Mouse (Mus musculus): ENCODE results near the gene Abca13.
"Not testable (repeated sequence)": the region's sequence is repeated elsewhere in the genome, so short reads cannot be mapped to it uniquely, and the experiment has no call there.

Gene Abca13

GRCm38 (mm10) chr11:9191555-9192131, at the start of gene Abca13:
Abca13 (plus strand) TSS chr11:9191942.
- DNase-seq (ENCODE audit: low read depth, low spot score), result no peak

- no peak for DNase-seq (ENCODE audit: low read depth, low spot score)
Measured at GRCm38 (mm10) chr11:9145113-9145512, 46.6 kb upstream of the Abca13 start.

GRCm38 (mm10) chr11:9146115-9146514, 45.6 kb upstream of the Abca13 start:
- DNase-seq (ENCODE audit: low read depth, low spot score), result no peak

- no peak for DNase-seq (ENCODE audit: low read depth, low spot score)
Measured at GRCm38 (mm10) chr11:9146683-9147082, 45.1 kb upstream of the Abca13 start.

GRCm38 (mm10) chr11:9148206-9148605, 43.5 kb upstream of the Abca13 start:
- peak; percentile 47 for DNase-seq (ENCODE audit: low read depth, low spot score)

GRCm38 (mm10) chr11:9150403-9150802, 41.3 kb upstream of the Abca13 start:
- DNase-seq (ENCODE audit: low read depth, low spot score), result not testable (repeated sequence)

GRCm38 (mm10) chr11:9159953-9160352, 31.8 kb upstream of the Abca13 start:
- DNase-seq (ENCODE audit: low read depth, low spot score), result no peak

GRCm38 (mm10) chr11:9167331-9167730, 24.4 kb upstream of the Abca13 start:
- DNase-seq (ENCODE audit: low read depth, low spot score), result no peak

- DNase-seq (ENCODE audit: low read depth, low spot score), result no peak
Measured at GRCm38 (mm10) chr11:9181477-9181876, 10.3 kb upstream of the Abca13 start.

- DNase-seq (ENCODE audit: low read depth, low spot score), result not testable (repeated sequence)
Measured at GRCm38 (mm10) chr11:9189471-9189870, 2.3 kb upstream of the Abca13 start.

GRCm38 (mm10) chr11:9190772-9191554, 779 bp upstream of the Abca13 start:
- DNase-seq (ENCODE audit: low read depth, low spot score), result no peak

GRCm38 (mm10) chr11:9194861-9195260, 3.1 kb downstream of the Abca13 start:
- peak; percentile 52 for DNase-seq (ENCODE audit: low read depth, low spot score)

- DNase-seq (ENCODE audit: low read depth, low spot score), result no peak
Measured at GRCm38 (mm10) chr11:9199868-9200267, 8.1 kb downstream of the Abca13 start.

GRCm38 (mm10) chr11:9210707-9211106, 19.0 kb downstream of the Abca13 start:
- DNase-seq (ENCODE audit: low read depth, low spot score), result peak; percentile 27

GRCm38 (mm10) chr11:9213580-9213979, 21.8 kb downstream of the Abca13 start:
- no peak for DNase-seq (ENCODE audit: low read depth, low spot score)

- peak; percentile 31 for DNase-seq (ENCODE audit: low read depth, low spot score)
Measured at GRCm38 (mm10) chr11:9216252-9216651, 24.5 kb downstream of the Abca13 start.

GRCm38 (mm10) chr11:9220501-9220900, 28.8 kb downstream of the Abca13 start:
- DNase-seq (ENCODE audit: low read depth, low spot score), result no peak

- no peak for DNase-seq (ENCODE audit: low read depth, low spot score)
Measured at GRCm38 (mm10) chr11:9221646-9222045, 29.9 kb downstream of the Abca13 start.

- no peak for DNase-seq (ENCODE audit: low read depth, low spot score)
Measured at GRCm38 (mm10) chr11:9226399-9226798, 34.7 kb downstream of the Abca13 start.

- DNase-seq (ENCODE audit: low read depth, low spot score), result peak; percentile 23
Measured at GRCm38 (mm10) chr11:9249627-9250026, 57.9 kb downstream of the Abca13 start.

GRCm38 (mm10) chr11:9263072-9263471, 71.3 kb downstream of the Abca13 start:
- not testable (repeated sequence) for DNase-seq (ENCODE audit: low read depth, low spot score)

- no peak for DNase-seq (ENCODE audit: low read depth, low spot score)
Measured at GRCm38 (mm10) chr11:9269090-9269489, 77.3 kb downstream of the Abca13 start.

GRCm38 (mm10) chr11:9285204-9285603, 93.5 kb downstream of the Abca13 start:
- DNase-seq (ENCODE audit: low read depth, low spot score), result no peak

Data from 3T3-L1 (cell line).